Mouse (Mus musculus): ENCODE results near the gene Dnmt1. TPM values are rescaled to one million over a fixed set of nuclear protein-coding genes. Genes with fewer than 3 reads are reported as not detected.
A peak's percentile ranks its signal among the peaks of the same experiment; 100 is the strongest.

Gene Dnmt1
- polyA plus RNA-seq, 1 experiment from 2014 or later = 35.2 TPM

- 84% methylated on average over 15 of the region's 15 CpGs for WGBS
- no peak overlapping the region for H3K4me2 ChIP-seq (ENCODE audit: low read length)
- no peak overlapping the region for H3K9ac ChIP-seq (ENCODE audit: low read length)
- peaks cover 6 to 10% of the 10 kb centered on the region in 2 experiments; a peak in 3 of 4 replicates for H3K4me1 ChIP-seq (ENCODE audit: control insufficient read depth in 2 of 2, insufficient read depth in 2 of 2, low read length in 2 of 2)
- peaks cover 75% of the 10 kb centered on the region for H3K36me3 ChIP-seq (ENCODE audit: control insufficient read depth, insufficient read depth, low read length)
- ATAC-seq (ENCODE audit: insufficient number of reproducible peaks, insufficient read depth, low FRiP score, low read depth) = no peak
- H3K9me3 ChIP-seq (ENCODE audit: control insufficient read depth, low read length) = no peaks in the 10 kb centered on the region
- H3K27me3 ChIP-seq (ENCODE audit: control insufficient read depth, insufficient read depth, low read length) = no peaks in the 10 kb centered on the region
- no peak overlapping the region for H3K4me3 ChIP-seq (ENCODE audit: control insufficient read depth in 1 of 2, insufficient read depth in 1 of 2, low read depth in 1 of 2, low read length in 2 of 2)
- H3K27ac ChIP-seq (replicated peaks in 1 of 2; ENCODE audit: control insufficient read depth in 1 of 2, insufficient read depth in 1 of 2, low read depth in 2 of 2, low read length in 2 of 2) = no peak overlapping the region
Observed at GRCm38 (mm10) chr9:20894629-20895028, 65.1 kb downstream of the Dnmt1 start.

- Histone ChIP-seq H3K4me2 (ENCODE audit: low read length) (no peak overlapping the region), H3K4me3 (ENCODE audit: control insufficient read depth in 1 of 2, insufficient read depth in 1 of 2, low read depth in 1 of 2, low read length in 2 of 2) (no peak overlapping the region), H3K36me3 (ENCODE audit: control insufficient read depth, insufficient read depth, low read length) (peaks cover 80% of the 10 kb centered on the region), H3K27ac (replicated peaks in 1 of 2; ENCODE audit: control insufficient read depth in 1 of 2, insufficient read depth in 1 of 2, low read depth in 2 of 2, low read length in 2 of 2) (no peak overlapping the region), H3K9ac (ENCODE audit: low read length) (no peak overlapping the region), H3K27me3 (ENCODE audit: control insufficient read depth, insufficient read depth, low read length) (no peaks in the 10 kb centered on the region), H3K9me3 (ENCODE audit: control insufficient read depth, low read length) (no peaks in the 10 kb centered on the region), H3K4me1 (ENCODE audit: control insufficient read depth in 2 of 2, insufficient read depth in 2 of 2, low read length in 2 of 2) (peaks cover 11 to 17% of the 10 kb centered on the region in 2 experiments)
- ATAC-seq (ENCODE audit: insufficient number of reproducible peaks, insufficient read depth, low FRiP score, low read depth) = no peak
- WGBS = 82% methylated on average over 13 of the region's 13 CpGs
Observed at GRCm38 (mm10) chr9:20893590-20894343, 65.9 kb downstream of the Dnmt1 start.

GRCm38 (mm10) chr9:20893069-20893468 lies 66.6 kb downstream of the Dnmt1 start:
- Histone ChIP-seq H3K4me3 (ENCODE audit: control insufficient read depth in 1 of 2, insufficient read depth in 1 of 2, low read depth in 1 of 2, low read length in 2 of 2) (no peak overlapping the region), H3K9me3 (ENCODE audit: control insufficient read depth, low read length) (no peaks in the 10 kb centered on the region), H3K4me2 (ENCODE audit: low read length) (no peak overlapping the region), H3K4me1 (ENCODE audit: control insufficient read depth in 2 of 2, insufficient read depth in 2 of 2, low read length in 2 of 2) (peaks cover 11 to 20% of the 10 kb centered on the region in 2 experiments), H3K27ac (replicated peaks in 1 of 2; ENCODE audit: control insufficient read depth in 1 of 2, insufficient read depth in 1 of 2, low read depth in 2 of 2, low read length in 2 of 2) (no peak overlapping the region), H3K36me3 (ENCODE audit: control insufficient read depth, insufficient read depth, low read length) (peaks cover 80% of the 10 kb centered on the region), H3K27me3 (ENCODE audit: control insufficient read depth, insufficient read depth, low read length) (no peaks in the 10 kb centered on the region), H3K9ac (ENCODE audit: low read length) (no peak overlapping the region)
- no peak for ATAC-seq (ENCODE audit: insufficient number of reproducible peaks, insufficient read depth, low FRiP score, low read depth)
- WGBS = 69% methylated on average over 5 of the region's 5 CpGs

- Histone ChIP-seq H3K4me3 (ENCODE audit: control insufficient read depth in 1 of 2, insufficient read depth in 1 of 2, low read depth in 1 of 2, low read length in 2 of 2) (no peak overlapping the region), H3K27ac (replicated peaks in 1 of 2; ENCODE audit: control insufficient read depth in 1 of 2, insufficient read depth in 1 of 2, low read depth in 2 of 2, low read length in 2 of 2) (no peak overlapping the region), H3K9me3 (ENCODE audit: control insufficient read depth, low read length) (no peaks in the 10 kb centered on the region), H3K9ac (ENCODE audit: low read length) (no peak overlapping the region), H3K36me3 (ENCODE audit: control insufficient read depth, insufficient read depth, low read length) (peaks cover 79% of the 10 kb centered on the region), H3K27me3 (ENCODE audit: control insufficient read depth, insufficient read depth, low read length) (no peaks in the 10 kb centered on the region), H3K4me2 (ENCODE audit: low read length) (no peak overlapping the region), H3K4me1 (ENCODE audit: control insufficient read depth in 2 of 2, insufficient read depth in 2 of 2, low read length in 2 of 2) (peaks cover 7 to 14% of the 10 kb centered on the region in 2 experiments)
- ATAC-seq (ENCODE audit: insufficient number of reproducible peaks, insufficient read depth, low FRiP score, low read depth) = no peak
- 62% methylated on average over 5 of the region's 5 CpGs for WGBS
Observed at GRCm38 (mm10) chr9:20892104-20892653, 67.5 kb downstream of the Dnmt1 start.

GRCm38 (mm10) chr9:20891339-20892103 lies 68.2 kb downstream of the Dnmt1 start:
- no peak overlapping the region for H3K4me2 ChIP-seq (ENCODE audit: low read length)
- H3K36me3 ChIP-seq (ENCODE audit: control insufficient read depth, insufficient read depth, low read length) = peaks cover 73% of the 10 kb centered on the region
- H3K27ac ChIP-seq (replicated peaks in 1 of 2; ENCODE audit: control insufficient read depth in 1 of 2, insufficient read depth in 1 of 2, low read depth in 2 of 2, low read length in 2 of 2) = no peak overlapping the region
- no peak for ATAC-seq (ENCODE audit: insufficient number of reproducible peaks, insufficient read depth, low FRiP score, low read depth)
- 78% methylated on average over 26 of the region's 26 CpGs for WGBS
- no peak overlapping the region for H3K4me3 ChIP-seq (ENCODE audit: control insufficient read depth in 1 of 2, insufficient read depth in 1 of 2, low read depth in 1 of 2, low read length in 2 of 2)
- peaks cover 7 to 10% of the 10 kb centered on the region in 2 experiments for H3K4me1 ChIP-seq (ENCODE audit: control insufficient read depth in 2 of 2, insufficient read depth in 2 of 2, low read length in 2 of 2)
- no peak overlapping the region for H3K9ac ChIP-seq (ENCODE audit: low read length)
- no peaks in the 10 kb centered on the region for H3K27me3 ChIP-seq (ENCODE audit: control insufficient read depth, insufficient read depth, low read length)
- H3K9me3 ChIP-seq (ENCODE audit: control insufficient read depth, low read length) = no peaks in the 10 kb centered on the region

GRCm38 (mm10) chr9:20890411-20890810 lies 69.3 kb downstream of the Dnmt1 start:
- Histone ChIP-seq H3K27me3 (ENCODE audit: control insufficient read depth, insufficient read depth, low read length) (no peaks in the 10 kb centered on the region), H3K9ac (ENCODE audit: low read length) (no peak overlapping the region), H3K4me3 (ENCODE audit: control insufficient read depth in 1 of 2, insufficient read depth in 1 of 2, low read depth in 1 of 2, low read length in 2 of 2) (no peak overlapping the region), H3K9me3 (ENCODE audit: control insufficient read depth, low read length) (no peaks in the 10 kb centered on the region), H3K36me3 (ENCODE audit: control insufficient read depth, insufficient read depth, low read length) (peaks cover 62% of the 10 kb centered on the region), H3K4me2 (ENCODE audit: low read length) (no peak overlapping the region), H3K27ac (replicated peaks in 1 of 2; ENCODE audit: control insufficient read depth in 1 of 2, insufficient read depth in 1 of 2, low read depth in 2 of 2, low read length in 2 of 2) (no peak overlapping the region), H3K4me1 (ENCODE audit: control insufficient read depth in 2 of 2, insufficient read depth in 2 of 2, low read length in 2 of 2) (peaks cover 7 to 10% of the 10 kb centered on the region in 2 experiments)
- WGBS = 90% methylated on average over 5 of the region's 5 CpGs
- no peak for ATAC-seq (ENCODE audit: insufficient number of reproducible peaks, insufficient read depth, low FRiP score, low read depth)

GRCm38 (mm10) chr9:20889185-20890141 lies 70.2 kb downstream of the Dnmt1 start:
- ATAC-seq (ENCODE audit: insufficient number of reproducible peaks, insufficient read depth, low FRiP score, low read depth) = no peak
- H3K4me1 ChIP-seq (ENCODE audit: control insufficient read depth in 2 of 2, insufficient read depth in 2 of 2, low read length in 2 of 2) = peaks cover 7 to 10% of the 10 kb centered on the region in 2 experiments
- no peaks in the 10 kb centered on the region for H3K9me3 ChIP-seq (ENCODE audit: control insufficient read depth, low read length)
- H3K27ac ChIP-seq (replicated peaks in 1 of 2; ENCODE audit: control insufficient read depth in 1 of 2, insufficient read depth in 1 of 2, low read depth in 2 of 2, low read length in 2 of 2) = no peak overlapping the region
- H3K27me3 ChIP-seq (ENCODE audit: control insufficient read depth, insufficient read depth, low read length) = no peaks in the 10 kb centered on the region
- H3K36me3 ChIP-seq (ENCODE audit: control insufficient read depth, insufficient read depth, low read length) = peaks cover 52% of the 10 kb centered on the region
- H3K4me3 ChIP-seq (ENCODE audit: control insufficient read depth in 1 of 2, insufficient read depth in 1 of 2, low read depth in 1 of 2, low read length in 2 of 2) = peak overlapping the region in 1 of 2 experiments; percentile 95; a peak in 2 of 4 replicates
- H3K9ac ChIP-seq (ENCODE audit: low read length) = peak overlapping the region; percentile 92
- 77% methylated on average over 29 of the region's 29 CpGs for WGBS
- H3K4me2 ChIP-seq (ENCODE audit: low read length) = peak overlapping the region; percentile 93

All from heart, embryonic 14.5 days (tissue).